Mouse (Mus musculus) retina, postnatal 1 day (tissue): ENCODE results near the gene Eif2s2.
A peak's percentile ranks its signal among the peaks of the same experiment; 100 is the strongest.

Experiments used
- DNase-seq: peaks from one replicate; pipeline ENCODE4 v3.0.0-alpha.2; 2012

Eif2s2 gene

GRCm38 (mm10) chr2:154891585-154891984 lies 1.1 kb downstream of the Eif2s2 start:
- DNase-seq: no peak

DNA sequence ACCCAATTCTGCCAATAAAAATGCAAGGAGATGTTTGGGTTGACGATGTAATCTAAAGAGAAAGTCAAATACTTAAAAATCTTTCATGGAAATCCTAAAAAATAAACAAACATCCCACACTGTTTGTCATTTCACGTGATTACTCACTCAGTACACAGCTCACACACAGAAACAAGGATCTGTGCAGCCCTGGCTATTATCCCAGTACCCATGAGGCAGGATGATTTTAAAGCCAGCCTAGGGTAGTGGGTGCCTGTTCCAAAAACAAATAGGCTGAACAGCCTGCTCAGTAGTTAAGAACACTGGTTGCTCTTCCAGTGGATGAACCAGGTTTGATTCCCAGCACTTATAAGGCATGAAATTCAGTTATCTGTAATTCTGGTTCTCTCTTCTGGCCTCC lies 16.1 kb downstream of the Eif2s2 start:
- no peak for DNase-seq

GRCm38 (mm10) chr2:154869954-154870641 lies 22.6 kb downstream of the Eif2s2 start:
- no peak for DNase-seq

DNA sequence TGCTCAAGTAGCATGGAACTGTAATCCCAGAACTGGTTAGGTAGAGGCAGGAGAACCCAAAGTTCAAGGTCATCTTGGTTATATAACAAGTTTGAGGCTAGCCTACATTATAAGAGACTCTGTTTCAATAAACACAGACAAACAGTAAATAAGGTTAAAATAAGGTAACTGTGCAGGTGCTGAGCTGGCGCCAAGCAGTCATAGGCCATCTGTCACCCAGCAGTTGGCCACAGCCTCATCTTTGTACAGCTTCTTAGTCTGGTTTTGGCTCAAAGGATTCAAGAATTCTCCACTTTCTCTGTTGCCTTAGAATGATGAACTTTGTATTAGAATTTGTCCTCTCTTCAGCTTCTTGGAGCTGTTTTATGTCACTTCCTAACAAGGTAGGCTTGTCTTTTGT lies 24.6 kb downstream of the Eif2s2 start:
- DNase-seq: no peak

GRCm38 (mm10) chr2:154865696-154866095 lies 27.0 kb downstream of the Eif2s2 start:
- no peak for DNase-seq

GRCm38 (mm10) chr2:154863672-154864071 lies 29.1 kb downstream of the Eif2s2 start:
- no peak for DNase-seq

DNA sequence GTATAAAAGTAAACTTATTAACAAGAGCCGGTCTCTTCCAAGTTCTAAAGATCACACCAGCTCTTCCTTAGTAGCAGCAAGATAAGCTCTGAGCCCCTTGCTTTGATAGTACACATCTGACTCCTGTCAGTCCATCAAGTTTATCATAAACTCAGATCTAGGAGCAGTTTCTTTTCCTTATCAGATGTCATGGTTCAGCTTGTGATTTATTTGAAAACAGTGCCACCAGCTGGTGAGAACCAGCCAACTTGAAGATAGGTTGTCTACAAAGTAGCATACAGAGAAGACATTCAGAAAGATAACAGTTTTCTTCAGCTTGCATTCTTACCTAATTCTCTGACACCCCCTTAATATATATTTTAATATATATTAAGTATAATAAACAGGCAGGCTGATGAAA lies 37.4 kb downstream of the Eif2s2 start:
- peak; percentile 80 for DNase-seq

DNA sequence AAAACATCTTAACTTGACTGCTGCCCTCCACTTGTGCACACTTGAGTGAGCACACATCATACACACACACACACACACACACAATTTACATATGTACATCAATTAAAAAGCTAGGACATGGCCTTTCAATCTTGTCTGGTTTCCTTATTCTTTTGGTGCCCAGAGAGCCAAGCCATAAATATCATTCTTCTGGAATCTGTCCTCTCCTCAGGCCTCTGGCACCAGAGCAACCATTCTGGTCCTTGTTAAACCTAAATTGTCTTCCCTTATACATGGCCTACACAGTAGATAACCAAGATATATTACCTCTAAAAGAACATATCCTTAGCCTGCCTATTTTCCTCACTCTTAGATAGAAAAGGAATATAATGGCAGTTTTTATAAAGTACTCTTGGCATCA lies 44.6 kb downstream of the Eif2s2 start:
- no peak for DNase-seq

GRCm38 (mm10) chr2:154836537-154836936 lies 56.2 kb downstream of the Eif2s2 start:
- no peak for DNase-seq

- DNase-seq: no peak
Observed at GRCm38 (mm10) chr2:154834149-154834865, 58.4 kb downstream of the Eif2s2 start.

- DNase-seq: no peak
Observed at GRCm38 (mm10) chr2:154832471-154832870, 60.3 kb downstream of the Eif2s2 start.

DNA sequence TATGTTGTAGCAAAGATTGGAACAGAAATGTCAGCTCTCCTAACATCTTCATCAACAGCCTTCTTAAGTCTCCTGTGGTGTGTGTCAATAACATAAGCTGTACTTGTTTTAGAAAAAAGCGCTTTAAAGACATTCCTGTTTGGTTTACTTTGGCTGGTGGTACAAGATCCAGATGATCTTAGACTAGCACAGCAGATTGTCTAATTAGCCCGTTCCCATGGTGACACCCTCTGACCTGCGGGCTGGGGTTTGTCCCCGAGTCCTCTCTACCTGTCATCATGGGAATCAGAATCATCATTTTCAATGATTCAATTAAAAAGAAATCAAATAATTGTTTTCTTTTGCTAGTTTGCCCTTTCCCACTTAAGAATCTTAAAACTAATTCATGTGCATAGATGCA lies 65.2 kb downstream of the Eif2s2 start:
- no peak for DNase-seq

DNA sequence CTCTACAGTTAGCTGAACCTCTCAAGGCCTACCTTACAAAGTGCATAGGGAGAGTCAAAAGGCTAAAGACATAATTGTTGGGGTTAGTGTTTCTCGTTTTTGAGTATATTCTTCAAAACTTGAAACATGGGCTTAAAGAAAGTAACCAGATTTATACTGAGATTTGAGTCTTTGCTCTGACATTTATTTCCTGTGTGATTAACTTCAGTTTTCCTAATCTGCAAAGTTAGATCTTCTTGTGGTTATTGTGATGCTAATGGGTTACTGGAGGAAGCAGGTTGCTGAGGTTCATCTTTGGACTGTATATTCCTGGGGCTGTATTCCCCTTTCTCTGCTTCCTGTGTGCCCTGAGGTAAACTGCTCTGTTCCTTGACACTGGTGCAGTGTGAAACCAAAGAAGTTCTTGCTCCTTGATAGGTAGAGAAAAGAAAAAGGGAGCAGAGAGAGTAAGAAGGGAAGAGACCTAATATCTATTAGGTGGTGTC lies 66.6 kb downstream of the Eif2s2 start:
- DNase-seq: no peak
